Mouse (Mus musculus): ENCODE measurements at regions not wholly inside any gene's neighbourhood (a gene's known extent, or its start where the extent isn't known, plus 50 kb on each side); places are given as distances from the start of the nearest gene placed in this dataset.

DNA sequence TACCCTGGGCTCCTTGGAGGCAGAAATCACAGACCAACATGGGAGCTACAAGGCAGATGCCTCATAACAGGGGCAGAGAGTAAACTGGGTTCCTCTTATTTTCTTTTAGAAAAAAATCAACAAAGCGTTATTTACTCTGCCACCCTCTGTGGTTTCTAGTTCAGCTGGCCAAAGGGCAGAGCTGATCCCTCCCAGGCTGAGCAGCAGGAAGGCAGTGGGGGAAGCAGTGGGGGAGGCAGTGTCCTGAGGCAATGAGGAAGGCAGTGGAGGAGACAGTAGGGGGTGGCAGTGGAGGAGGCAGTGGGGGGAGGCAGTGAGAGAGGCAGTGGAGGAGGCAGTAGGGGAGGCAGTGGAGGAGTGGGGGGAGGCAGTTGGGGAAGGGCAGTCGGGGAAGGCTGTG, 51.1 kb upstream of the Hes1 start:
- no peak overlapping the region for H3K4me3 ChIP-seq (replicated peaks; ENCODE audit: low read depth, low read length)
- H3K9me3 ChIP-seq (replicated peaks; ENCODE audit: low read length) = no peaks in the 10 kb centered on the region
- DNase-seq (ENCODE audit: low spot score) (peak; percentile 62), ATAC-seq (replicated peaks; ENCODE audit: low FRiP score, low read depth) (no peak)
- WGBS = 32% methylated on average over 2 of the region's 2 CpGs
- no peaks in the 10 kb centered on the region for H3K27me3 ChIP-seq (ENCODE audit: insufficient read depth, low read length)
- no peaks in the 10 kb centered on the region for H3K36me3 ChIP-seq (ENCODE audit: insufficient read depth, low read length)
- no peak overlapping the region for H3K27ac ChIP-seq
- no peak overlapping the region for H3K9ac ChIP-seq (ENCODE audit: low read depth, low read length)
- H3K4me1 ChIP-seq (replicated peaks; ENCODE audit: insufficient read depth, low read length) = peaks cover 18% of the 10 kb centered on the region
- no peak overlapping the region for H3K4me2 ChIP-seq (ENCODE audit: low read length)
- no peak for TF ChIP-seq CTCF (IDR thresholded peaks at IDR 0.05; ENCODE audit: low read depth)

DNA sequence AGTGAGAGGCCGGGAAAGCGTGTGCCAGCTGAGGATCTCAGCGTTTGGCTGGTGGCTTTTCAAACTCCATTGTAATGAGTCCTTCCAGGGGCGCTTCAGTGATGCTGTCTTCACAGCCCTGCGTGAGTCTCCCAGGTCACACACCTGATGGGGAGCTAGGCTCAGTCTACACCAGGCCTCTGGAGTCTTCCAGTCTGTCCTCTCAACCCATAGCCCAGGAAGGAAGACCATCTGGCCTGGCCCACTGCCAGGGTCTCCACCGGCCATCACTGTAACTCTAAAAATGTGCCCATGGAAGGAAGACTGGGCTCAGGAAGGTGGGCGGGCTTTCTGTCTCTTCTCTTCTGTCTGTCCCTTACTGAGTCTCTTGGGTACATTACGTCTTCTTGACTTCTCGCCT, 50.2 kb upstream of the Hes1 start:
- Histone ChIP-seq H3K27ac (no peak overlapping the region), H3K4me3 (replicated peaks; ENCODE audit: low read depth, low read length) (no peak overlapping the region), H3K4me1 (replicated peaks; ENCODE audit: insufficient read depth, low read length) (peaks cover 11% of the 10 kb centered on the region), H3K9me3 (replicated peaks; ENCODE audit: low read length) (no peaks in the 10 kb centered on the region), H3K4me2 (ENCODE audit: low read length) (no peak overlapping the region), H3K9ac (ENCODE audit: low read depth, low read length) (no peak overlapping the region), H3K27me3 (ENCODE audit: insufficient read depth, low read length) (no peaks in the 10 kb centered on the region), H3K36me3 (ENCODE audit: insufficient read depth, low read length) (no peaks in the 10 kb centered on the region)
- WGBS = 87% methylated on average over 9 of the region's 9 CpGs
- ATAC-seq (replicated peaks; ENCODE audit: low FRiP score, low read depth) = no peak
- TF ChIP-seq CTCF (IDR thresholded peaks at IDR 0.05; ENCODE audit: low read depth) = no peak
- DNase-seq (ENCODE audit: low spot score) = no peak

All from kidney, postnatal 0 days (tissue).